Mouse (Mus musculus) splenic B cell, adult 2 months (primary cell): ENCODE measurements around the gene Gnaq.

Experiments used
- DNase-seq: peaks from one replicate; pipeline ENCODE4 v3.0.0-alpha.2; 2011; ENCODE audit warnings: low read depth, low spot score
- H3K27me3 ChIP-seq: 2 replicates; pipeline ENCODE4 v1.6.1; 2012; ENCODE audit warnings: mild to moderate bottlenecking, low read length, moderate library complexity, mixed read lengths; ENCODE audit not compliant: control insufficient read depth, poor library complexity, insufficient read depth, severe bottlenecking
- H3K36me3 ChIP-seq: 2 replicates; pipeline ENCODE4 v1.6.1; 2012; ENCODE audit warnings: mild to moderate bottlenecking, low read length, moderate library complexity, mixed read lengths; ENCODE audit not compliant: control insufficient read depth, poor library complexity, insufficient read depth, severe bottlenecking

Gnaq gene

DNA sequence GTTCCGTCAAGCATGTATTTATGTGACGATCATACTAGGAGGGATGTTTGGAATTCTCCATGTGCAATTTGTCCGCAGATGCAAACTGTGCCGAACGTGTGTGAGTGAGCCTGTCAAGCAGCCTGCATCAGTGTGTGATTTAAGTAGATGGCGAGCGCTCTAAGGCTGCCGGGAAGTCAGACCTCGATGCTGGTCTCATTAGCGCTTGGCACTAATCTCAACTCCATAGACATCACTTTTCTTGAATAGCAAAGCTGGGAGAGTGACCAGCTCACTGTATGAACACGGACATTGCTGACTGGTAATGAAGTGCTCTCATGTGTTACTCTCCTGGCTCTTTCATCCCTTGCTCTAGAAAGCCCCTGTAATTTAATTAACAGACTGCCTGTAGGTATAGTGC is 252.3 kb downstream of the Gnaq start:
- H3K36me3 ChIP-seq, result no peaks in the 10 kb centered on the region; the same call in 1 of the 2 replicates
- no peaks in the 10 kb centered on the region for H3K27me3 ChIP-seq
- DNase-seq, result no peak

DNA sequence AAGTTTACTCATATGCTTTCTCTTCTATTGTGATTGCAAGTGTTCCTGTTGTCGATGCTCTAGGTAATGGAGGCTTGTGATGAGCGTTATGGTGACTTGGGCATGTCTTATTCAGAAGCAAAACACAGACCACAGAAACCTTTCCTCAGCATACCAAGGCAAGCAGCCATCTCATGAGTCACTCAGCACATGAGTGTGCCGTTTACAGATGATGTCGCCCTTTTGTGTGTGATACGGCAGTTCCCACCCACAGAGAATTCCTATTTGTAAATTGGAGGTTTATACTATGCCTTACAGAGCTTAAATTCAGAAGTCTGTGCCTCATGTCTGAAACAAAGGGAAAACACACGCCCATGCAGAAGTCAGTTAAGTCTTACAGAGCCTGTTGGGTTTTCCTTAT is 253.9 kb downstream of the Gnaq start:
- DNase-seq, result no peak

DNA sequence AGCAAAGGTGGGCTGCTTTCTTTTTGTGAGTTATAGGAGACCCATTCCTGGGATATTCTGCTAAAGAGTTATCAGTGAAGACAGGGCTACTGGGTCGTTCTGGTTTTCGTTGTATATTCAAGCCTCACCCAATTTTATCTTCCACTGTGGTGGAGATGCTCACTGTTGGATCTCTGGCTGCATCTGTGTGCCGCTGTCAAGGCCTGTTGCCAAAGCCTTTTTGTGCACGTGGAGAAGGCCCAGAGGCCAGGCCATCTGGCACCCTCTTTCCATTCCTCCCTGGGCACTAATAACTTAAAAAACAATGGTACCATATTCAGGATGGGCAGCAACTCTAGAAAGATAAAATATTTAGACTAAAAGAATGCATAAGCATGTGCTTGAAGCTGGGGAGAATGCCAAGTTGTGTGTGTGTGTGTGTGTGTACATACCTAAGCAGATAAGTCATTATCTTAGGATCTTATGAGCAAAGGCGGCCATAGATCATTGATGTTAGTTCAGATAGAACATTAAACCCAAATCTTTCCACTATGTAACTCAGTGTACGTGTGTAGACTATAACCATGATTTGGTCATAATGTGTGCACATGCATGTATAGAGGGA is 257.7 kb downstream of the Gnaq start:
- DNase-seq, result no peak
- no peaks in the 10 kb centered on the region for H3K36me3 ChIP-seq
- no peaks in the 10 kb centered on the region for H3K27me3 ChIP-seq

More for the DNA sequence above, 253.9 kb downstream of the Gnaq start:
- Histone ChIP-seq H3K36me3 (no peaks in the 10 kb centered on the region), H3K27me3 (no peaks in the 10 kb centered on the region)

DNA sequence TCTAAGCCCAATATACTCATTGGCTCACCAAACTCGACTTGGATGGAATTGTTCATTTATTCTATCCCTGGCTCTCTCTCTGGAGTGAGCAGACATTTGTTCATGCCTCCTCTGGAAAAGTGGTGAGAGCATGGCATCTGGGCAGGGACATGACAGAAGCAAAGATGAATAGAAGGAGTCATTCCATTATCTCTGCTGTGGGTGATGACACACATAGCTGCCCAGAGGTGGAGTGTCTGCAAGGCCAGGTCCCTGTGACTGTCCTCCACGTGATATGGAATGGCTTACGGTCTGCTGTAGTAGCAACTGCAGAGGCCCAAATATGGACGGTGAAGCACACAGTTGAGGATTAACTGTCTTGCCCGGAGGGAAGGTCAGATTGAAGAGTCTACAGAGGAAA is 261.8 kb downstream of the Gnaq start:
- H3K27me3 ChIP-seq, result no peaks in the 10 kb centered on the region
- no peak for DNase-seq

DNA sequence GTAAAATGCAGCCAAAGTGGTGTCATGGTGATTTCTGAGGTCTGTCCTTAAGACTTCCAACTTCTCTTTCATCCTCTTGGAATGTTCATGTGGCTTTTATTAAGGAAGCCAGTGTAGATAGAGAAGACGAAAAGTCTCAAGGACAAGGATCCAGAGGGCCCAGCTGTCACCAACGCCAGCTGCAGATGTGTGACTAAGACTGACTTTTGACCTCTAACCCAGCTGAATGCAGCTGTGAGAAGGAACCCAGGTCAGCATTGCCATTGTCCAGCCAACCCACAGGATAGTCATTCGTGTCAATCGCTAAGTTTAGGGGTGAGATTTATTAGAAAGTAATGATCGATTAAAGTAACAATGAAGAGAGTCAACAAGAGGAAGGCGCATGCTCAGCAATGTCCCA is 270.5 kb downstream of the Gnaq start:
- Histone ChIP-seq H3K36me3 (no peaks in the 10 kb centered on the region), H3K27me3 (no peaks in the 10 kb centered on the region)
- DNase-seq, result no peak

More for the DNA sequence above, 261.8 kb downstream of the Gnaq start:
- no peaks in the 10 kb centered on the region for H3K36me3 ChIP-seq

DNA sequence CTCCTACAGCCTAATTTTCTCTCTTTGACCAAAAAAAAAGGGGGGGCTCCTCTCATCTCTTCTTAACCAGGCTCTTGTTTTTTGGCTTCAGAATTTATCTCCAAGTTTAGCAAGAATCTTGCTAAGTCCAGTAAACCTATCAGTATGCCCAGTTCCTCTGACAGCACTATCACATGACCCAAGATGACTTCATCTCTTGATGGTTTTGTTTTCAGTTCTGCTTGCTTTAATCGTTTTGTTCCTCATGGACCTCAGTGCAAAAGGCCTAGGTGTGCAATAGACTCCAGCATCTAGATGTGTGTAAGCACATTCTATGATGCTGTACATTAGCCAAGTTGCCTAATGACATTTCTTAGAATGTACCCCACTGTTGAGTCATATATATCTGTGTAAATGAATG is 275.1 kb downstream of the Gnaq start:
- no peaks in the 10 kb centered on the region for H3K27me3 ChIP-seq
- no peaks in the 10 kb centered on the region for H3K36me3 ChIP-seq
- peak; percentile 58 for DNase-seq

DNA sequence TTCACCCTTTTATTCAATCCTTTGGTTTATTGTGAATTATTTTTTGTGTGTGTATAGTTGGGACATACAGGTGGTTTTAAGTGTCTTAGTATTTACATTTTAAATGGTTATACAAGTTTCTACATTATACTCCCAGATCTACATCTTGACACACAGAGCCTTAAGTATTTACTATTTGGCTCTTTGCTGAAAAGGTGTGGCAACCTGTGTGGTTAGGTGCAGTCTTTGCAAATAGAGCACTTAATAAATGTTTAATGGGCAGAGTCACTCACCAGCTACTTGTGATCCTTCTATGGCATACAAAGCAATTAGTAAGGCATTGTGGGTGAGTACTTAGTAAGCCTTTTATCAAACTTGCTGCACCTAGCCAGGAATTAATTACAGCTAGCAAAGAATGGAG is 278.7 kb downstream of the Gnaq start:
- H3K36me3 ChIP-seq, result no peaks in the 10 kb centered on the region
- no peaks in the 10 kb centered on the region for H3K27me3 ChIP-seq
- DNase-seq, result no peak

DNA sequence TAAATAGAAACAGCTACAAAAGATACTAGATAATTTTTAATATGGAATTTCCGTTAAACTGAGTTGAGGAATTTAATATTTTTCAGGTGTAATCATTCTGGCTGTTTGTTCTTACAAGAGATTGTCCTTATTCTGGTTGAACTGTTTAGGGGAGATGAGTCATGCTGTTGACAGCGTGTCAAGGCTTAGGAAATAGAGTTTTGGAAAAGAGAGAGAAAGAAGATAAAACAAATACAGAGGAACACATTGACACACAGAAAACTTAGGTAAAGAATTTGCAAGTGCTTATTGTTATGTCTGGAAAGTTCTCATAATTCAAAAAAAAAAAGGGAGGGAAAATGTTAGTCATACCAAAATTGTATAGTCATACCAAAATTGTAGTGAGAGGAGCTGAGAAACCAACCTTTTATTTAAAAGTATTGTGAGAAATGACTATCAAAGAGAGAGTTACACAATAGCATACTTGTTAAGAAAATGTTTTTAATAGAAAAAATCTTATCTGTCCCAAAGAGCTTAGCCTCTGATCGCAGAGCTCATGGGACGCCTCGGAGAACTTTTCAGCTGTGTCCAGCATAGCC is 285.5 kb downstream of the Gnaq start:
- DNase-seq, result no peak
- H3K27me3 ChIP-seq, result no peaks in the 10 kb centered on the region
- H3K36me3 ChIP-seq, result no peaks in the 10 kb centered on the region

DNA sequence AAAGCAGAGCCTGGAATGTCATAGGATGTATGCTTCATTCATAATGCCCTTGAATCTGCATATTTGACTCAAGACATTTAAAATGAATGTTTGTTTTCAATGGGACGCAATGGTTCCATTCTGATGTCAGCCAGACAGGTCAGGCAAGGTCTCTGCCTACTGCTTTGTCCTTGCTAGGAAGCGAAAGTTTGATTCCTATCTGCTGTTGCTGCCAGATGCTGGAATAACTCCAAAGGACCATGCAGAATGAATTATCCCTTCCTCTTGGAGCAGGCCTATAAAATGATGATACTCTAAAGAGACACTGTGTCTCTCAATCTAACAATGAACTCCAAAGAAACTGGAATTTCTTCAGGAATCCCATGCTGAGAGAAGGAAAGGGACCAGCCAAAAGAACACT is 293.0 kb downstream of the Gnaq start:
- DNase-seq, result no peak
- Histone ChIP-seq H3K27me3 (no peaks in the 10 kb centered on the region), H3K36me3 (no peaks in the 10 kb centered on the region)

DNA sequence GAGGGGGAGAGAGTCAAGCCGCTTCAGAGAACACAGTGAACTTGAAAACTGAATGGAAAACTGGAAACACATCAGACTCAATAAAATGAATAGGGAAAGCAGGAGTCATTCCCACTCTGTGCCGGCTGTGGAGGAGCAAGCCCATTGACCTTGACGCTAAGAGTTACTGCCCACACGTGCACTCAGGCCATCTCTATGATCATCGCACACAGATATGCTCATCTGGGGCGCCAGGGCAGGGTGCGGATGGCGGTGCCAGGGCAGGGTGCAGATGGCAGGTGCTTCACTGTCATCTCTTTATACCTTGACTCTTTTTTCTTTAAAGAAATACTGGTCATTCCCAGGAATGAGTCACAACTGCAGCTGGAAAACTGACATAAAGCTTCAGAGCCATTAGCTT is 298.7 kb downstream of the Gnaq start:
- Histone ChIP-seq H3K27me3 (no peaks in the 10 kb centered on the region), H3K36me3 (no peaks in the 10 kb centered on the region)
- no peak for DNase-seq

DNA sequence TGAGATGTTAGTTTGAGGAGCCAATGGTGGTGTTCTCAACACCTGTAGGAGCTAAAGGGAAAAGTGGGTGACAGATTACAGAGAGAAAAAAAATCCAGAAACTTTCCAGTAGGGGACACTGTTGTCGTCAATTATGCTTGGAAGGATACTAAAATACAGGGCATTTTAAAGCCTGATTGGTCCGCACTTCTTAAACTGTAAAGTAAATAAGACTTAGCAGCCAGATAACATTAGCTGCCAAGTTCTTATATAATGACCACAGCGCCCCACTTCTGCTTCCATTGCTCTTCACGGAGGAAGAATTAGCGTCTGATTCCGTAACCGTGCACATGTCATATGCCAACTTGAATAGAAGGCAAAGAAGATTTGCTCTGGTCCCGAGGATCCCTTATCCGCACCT is 302.2 kb downstream of the Gnaq start:
- peak; percentile 30 for DNase-seq

DNA sequence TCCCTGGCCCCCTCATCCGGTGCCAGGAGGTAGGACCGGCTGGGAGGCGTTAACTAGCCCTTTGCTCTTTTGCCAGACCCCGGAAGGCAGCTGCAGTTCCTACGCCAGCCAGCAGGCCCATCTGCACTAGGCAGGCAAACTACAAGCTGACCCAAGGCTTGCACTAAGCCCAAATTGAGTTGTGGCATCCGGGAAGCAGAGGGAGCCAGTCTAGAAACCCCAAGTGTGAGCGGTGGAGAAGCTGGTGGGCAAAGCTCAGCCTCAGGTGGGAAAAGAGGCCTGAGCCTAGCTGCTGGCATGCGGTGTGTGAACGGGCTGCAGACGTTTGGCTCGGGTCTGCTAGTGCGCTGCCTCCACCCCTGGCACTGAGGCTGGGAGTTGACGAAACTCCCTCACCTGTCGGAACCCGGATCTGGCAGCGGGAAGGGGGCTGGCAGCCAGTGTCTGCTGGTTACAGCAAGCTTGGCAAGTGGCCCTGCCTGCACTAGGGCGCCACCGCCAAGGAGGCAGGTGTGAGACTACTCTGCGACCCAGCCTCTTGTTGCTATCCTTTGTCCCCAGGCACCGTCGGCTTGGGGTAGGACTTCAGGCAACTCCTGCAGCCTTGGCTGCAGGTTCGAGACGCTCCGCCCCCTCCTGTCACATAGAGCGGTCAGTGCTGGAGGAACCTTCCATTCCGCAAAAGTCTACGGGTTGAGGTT is 303.1 kb downstream of the Gnaq start, which contains the start of gene Gna14:
Gene Gna14 (plus strand): TSS at position 232 of the 701 bp plus-strand sequence.
- no peaks in the 10 kb centered on the region for H3K36me3 ChIP-seq
- peak; percentile 67 for DNase-seq
- no peaks in the 10 kb centered on the region for H3K27me3 ChIP-seq

More for the DNA sequence above, 302.2 kb downstream of the Gnaq start:
- H3K27me3 ChIP-seq, result no peaks in the 10 kb centered on the region
- no peaks in the 10 kb centered on the region for H3K36me3 ChIP-seq

DNA sequence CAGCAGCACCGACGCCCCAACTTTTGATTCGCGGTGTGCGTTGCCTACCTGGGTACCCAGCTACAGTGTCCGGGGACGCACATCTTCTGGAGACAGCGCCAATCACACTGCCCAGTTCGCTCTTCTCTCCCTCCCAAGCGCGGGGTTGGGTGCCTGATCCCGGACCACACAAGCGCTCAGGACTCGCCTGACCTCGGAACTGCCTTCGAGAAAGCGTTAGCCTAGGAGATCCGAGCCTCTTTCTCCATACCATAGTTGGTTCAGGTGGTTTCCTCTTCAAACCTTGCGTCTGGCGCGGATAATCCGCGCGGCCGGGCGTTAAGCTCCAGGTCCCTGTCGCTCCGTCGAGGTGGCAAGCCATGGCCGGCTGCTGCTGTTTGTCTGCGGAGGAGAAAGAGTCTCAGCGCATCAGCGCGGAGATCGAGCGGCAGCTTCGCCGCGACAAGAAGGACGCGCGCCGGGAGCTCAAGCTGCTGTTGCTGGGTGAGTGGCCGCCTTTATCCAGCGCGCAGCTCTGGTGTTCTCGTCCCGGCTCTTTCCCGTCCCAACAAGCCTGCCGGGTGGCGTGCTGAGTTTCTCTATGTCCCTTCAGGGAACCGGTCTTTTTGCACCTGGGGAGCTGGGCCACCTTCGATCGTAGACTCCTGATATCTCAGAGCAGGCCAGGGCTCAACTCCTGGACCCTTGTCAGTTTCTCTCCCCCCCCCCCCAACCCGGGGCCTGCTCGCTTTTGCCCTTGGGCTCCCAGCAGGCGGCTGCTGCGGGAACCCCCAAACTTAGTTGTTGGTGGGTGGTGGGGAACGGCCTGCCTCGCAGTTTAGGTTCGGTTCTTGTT is 303.9 kb downstream of the Gnaq start:
- peak; percentile 9 for DNase-seq
- Histone ChIP-seq H3K27me3 (no peaks in the 10 kb centered on the region), H3K36me3 (no peaks in the 10 kb centered on the region)
